Mouse (Mus musculus) testis, adult 2 months (tissue): ENCODE data around the gene Spast.

ENCODE experiments used
- CTCF ChIP-seq: fragments of 200-500 bp; IDR thresholded peaks from 2 replicates; pipeline ENCODE4 v1.5.1; 2012; ENCODE audit warnings: low read depth, mild to moderate bottlenecking, inconsistent platforms, low read length, moderate library complexity; ENCODE audit not compliant: control insufficient read depth, insufficient read depth, insufficient replicate concordance
- POLR2A ChIP-seq: fragments of 200-500 bp; IDR thresholded peaks from 2 replicates; pipeline ENCODE4 v1.6.1; 2012; ENCODE audit warnings: low read depth, mild to moderate bottlenecking, inconsistent platforms, low read length, moderate library complexity; ENCODE audit not compliant: control insufficient read depth

- no peak for TF ChIP-seq POLR2A
- no peak for TF ChIP-seq CTCF
These were observed 58.0 kb downstream of the Spast start for GRCm38 (mm10) chr17:74396766-74397165.
